Mouse (Mus musculus) ZHBTc4 (cell line): ENCODE measurements around the gene Spata9.

ENCODE experiments used
- DNase-seq: peaks from one replicate; pipeline ENCODE4 v3.0.0-alpha.2; 2011; ENCODE audit warnings: low read depth, low spot score

Gene Spata9

GRCm38 (mm10) chr13:75992169-75993028 is 25.4 kb downstream of the Spata9 start:
- no peak for DNase-seq

- no peak for DNase-seq
Observed at GRCm38 (mm10) chr13:76003272-76003671, 36.3 kb downstream of the Spata9 start.

GRCm38 (mm10) chr13:76014511-76014910 is 47.6 kb downstream of the Spata9 start:
- DNase-seq = no peak

- DNase-seq = peak; percentile 8
Observed at GRCm38 (mm10) chr13:76017465-76017864, 50.5 kb downstream of the Spata9 start.

GRCm38 (mm10) chr13:76017974-76018843 is 51.3 kb downstream of the Spata9 start, which contains the start of gene Rfesd:
Gene Rfesd (minus strand): TSS chr13:76018719.
- peak; percentile 99 for DNase-seq

- no peak for DNase-seq
Observed at GRCm38 (mm10) chr13:76018844-76019400, 52.0 kb downstream of the Spata9 start.

- no peak for DNase-seq
Observed at GRCm38 (mm10) chr13:76021782-76022181, 54.8 kb downstream of the Spata9 start.

- DNase-seq = no peak
Observed at GRCm38 (mm10) chr13:76024588-76024987, 57.6 kb downstream of the Spata9 start.

- no peak for DNase-seq
Observed at GRCm38 (mm10) chr13:76042455-76042854, 75.5 kb downstream of the Spata9 start.

GRCm38 (mm10) chr13:76044971-76045370 is 78.0 kb downstream of the Spata9 start:
- no peak for DNase-seq
